Mouse (Mus musculus) fat pad, adult 2 months (tissue): ENCODE measurements at regions not wholly inside any gene's neighbourhood (a gene's known extent, or its start where the extent isn't known, plus 50 kb on each side); places are given as distances from the start of the nearest gene placed in this dataset.
"Not testable (repeated sequence)": the region's sequence is repeated elsewhere in the genome, so short reads cannot be mapped to it uniquely, and the experiment has no call there.

ENCODE experiments used
- DNase-seq: peaks from one replicate; pipeline ENCODE4 v3.0.0-alpha.2; 2011; ENCODE audit warnings: low read depth, low spot score; ENCODE audit errors: extremely low read depth

DNA sequence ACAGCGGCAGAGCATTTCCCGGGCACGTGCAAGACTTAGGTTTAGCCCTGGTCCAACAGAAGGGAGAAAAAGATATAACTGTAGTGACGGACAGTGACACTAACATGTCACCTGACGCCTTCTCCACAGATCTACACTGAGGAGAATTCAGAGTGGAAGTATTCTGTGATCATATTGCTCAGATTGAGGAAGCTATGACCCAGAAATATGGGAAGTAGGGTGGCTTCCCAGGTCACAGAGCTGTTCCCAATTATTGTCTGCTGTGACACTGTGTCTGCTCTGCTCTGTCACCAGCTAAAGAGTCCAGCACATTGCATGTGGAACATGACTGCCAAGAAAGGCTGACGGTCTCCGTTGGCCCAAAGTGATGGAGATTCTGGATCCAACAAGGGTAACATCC lies 167.0 kb downstream of the Tomm20 start:
- DNase-seq, result no peak

- DNase-seq, result no peak
Measured at GRCm38 (mm10) chr8:126778131-126778530, 167.5 kb downstream of the Tomm20 start.

DNA sequence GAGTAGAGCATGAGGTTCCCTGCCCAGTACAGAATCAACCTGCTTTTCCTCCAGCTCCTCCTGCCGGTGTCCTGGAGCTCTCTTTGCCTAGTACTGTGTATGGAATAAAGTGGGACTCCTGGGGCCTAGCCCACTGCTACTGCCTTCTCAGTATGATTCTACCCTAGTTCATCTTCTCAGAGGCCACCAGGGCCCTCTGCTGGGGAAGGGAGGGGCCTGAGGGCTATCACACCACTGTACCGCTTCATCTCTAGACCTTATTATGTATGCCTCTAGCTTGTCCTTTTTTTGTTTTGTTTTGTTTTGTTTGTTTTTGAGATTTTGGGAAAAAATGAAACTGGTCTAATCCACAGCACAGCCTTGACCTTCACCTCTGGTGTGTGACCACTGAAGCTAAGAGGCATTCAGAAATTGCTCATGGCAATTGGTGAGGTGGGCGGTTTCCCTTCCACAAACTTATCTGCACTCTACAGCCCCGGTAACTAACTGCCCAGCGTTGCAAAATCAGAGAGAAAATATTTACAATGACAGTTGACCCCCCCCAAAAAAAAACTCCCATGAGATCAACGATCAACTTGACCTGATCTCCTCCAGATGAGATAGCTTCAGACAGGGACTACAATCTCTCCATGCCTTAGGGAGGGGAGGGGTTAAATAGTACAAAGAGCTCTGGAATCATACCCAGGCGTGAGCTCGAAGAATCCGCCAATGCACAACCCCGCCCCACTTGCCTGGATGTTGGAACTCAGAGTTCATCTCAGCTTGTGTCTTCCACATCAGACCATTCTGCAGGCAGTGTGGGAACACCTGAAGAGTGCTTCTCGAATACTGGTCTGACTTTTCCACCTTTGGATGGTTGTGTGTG lies 168.8 kb downstream of the Tomm20 start:
- no peak for DNase-seq

DNA sequence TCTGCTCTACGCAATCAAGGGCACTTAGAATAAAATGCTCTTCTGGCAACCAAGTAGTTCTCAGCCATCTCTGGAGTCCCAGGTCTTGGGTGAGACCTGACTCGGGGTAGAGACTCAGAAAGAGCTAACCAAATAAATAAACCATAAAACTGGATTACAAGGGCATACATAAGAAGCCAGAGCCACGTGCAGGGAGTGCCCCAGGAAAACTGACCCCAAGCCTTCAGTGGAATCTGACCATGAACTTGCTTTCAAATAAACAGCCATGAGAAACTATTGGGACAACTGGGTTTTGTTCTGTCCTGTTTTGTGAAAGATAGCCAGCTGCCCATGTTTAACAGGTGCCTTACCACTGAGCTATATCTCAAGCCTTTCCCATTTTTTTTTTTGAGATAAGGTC lies 170.3 kb downstream of the Tomm20 start:
- DNase-seq, result no peak

- no peak for DNase-seq
Measured at GRCm38 (mm10) chr8:126774816-126775215, 170.8 kb downstream of the Tomm20 start.

GRCm38 (mm10) chr8:126772748-126773147 lies 172.9 kb downstream of the Tomm20 start:
- DNase-seq, result no peak

DNA sequence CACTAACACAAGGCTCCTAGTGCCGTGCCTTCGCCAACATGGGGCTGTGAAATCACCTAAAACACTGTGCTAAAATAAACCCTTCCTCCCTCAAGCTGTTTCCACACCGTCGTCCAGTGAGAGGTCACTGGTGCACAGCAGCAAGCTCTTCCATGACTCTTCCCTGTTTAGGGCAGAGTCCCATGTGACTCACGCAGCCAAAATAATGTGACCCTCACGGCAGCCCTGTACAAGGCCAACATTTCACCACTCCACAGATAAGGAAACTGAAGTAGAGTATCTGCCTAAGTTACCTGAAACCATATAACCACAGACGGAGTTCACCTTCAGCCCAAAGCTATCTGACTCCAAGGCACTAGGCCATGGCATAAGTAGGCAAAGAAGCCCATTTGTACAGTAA lies 173.4 kb downstream of the Tomm20 start:
- DNase-seq, result no peak

DNA sequence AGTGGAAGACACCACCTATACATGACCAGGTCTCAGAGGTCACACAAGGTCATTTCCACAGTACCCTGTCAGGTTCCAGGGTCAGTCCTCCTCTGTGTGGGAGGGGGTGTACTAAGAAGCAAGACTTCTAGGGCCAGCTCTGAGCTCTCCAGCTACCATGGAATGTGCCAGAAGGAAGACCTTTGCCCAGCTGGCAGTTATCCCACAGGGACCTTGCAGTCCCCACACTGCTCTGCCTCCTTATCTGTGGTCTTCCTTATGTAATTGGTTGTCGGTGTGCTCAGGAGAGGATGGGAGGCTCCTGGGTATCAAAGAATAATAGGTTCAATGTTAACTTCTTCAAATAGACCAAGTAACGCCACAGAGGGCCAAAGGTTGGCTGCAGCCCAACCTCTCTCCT lies 175.3 kb downstream of the Tomm20 start:
- DNase-seq, result not testable (repeated sequence)

GRCm38 (mm10) chr8:126768142-126768541 lies 174.4 kb upstream of the Irf2bp2 start:
- no peak for DNase-seq

GRCm38 (mm10) chr8:126767341-126767740 lies 173.6 kb upstream of the Irf2bp2 start:
- no peak for DNase-seq

DNA sequence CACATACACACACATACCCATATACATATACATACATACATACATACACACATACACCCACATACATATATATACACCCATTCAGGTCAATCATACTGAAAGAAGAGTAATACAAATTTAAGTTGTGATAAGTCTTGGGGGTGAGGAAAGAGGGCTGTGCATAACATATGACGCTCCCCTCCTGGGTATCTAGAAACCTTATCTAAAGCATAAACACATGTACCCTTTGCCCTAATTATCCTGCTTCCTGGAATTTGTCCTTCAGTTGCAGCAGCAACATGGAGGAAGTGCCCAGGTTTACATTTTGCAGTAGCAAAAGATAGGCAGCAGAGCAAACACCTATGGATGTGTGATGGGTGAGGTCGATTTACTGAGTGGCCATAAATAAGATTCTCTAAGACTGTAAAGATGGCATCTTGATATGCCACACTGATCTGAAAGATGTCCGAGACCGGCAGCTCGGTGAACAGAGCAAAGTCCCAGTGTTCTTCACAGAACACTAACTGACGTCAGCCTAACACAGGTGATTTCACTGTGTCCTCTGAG lies 172.0 kb upstream of the Irf2bp2 start:
- no peak for DNase-seq

- no peak for DNase-seq
Measured at GRCm38 (mm10) chr8:126763600-126763999, 169.8 kb upstream of the Irf2bp2 start.

DNA sequence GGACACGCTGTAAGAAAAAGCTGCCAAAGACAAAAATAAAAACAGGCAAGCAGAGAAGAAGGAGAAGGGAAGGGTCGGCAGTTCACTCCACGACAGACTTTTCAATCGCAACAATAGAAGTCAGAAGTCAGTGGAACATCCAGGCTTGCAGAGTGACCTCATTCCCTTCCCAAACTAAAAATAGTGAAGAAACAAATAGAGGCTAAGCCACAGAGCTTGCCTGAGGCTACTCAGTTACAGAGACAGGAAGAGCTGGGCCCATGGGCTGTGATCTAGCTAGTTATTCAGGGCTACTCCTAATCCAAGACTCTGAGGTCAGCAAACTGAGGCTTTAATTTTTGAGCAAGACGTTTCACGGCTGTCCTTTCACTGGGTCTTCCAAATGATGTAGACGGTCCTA lies 165.9 kb upstream of the Irf2bp2 start:
- DNase-seq, result no peak

DNA sequence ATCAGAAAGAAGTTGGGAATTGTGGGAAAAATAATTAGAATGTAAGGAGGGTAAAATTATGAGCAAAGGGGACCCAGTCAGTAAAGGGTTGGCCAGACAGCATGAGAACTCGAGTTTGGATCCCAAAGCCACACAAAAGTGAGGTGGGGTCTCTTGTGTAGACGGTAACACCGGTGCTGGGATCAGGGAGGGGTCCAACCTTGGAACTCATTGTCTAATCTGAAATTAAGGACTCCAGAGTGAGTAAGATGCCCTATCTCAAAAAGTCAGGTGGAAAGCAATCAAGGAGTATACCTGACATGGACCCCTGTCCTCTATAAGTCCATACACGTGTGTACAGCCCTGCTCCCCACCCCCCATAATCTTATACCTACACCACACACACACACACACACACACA lies 165.2 kb upstream of the Irf2bp2 start:
- DNase-seq, result no peak

DNA sequence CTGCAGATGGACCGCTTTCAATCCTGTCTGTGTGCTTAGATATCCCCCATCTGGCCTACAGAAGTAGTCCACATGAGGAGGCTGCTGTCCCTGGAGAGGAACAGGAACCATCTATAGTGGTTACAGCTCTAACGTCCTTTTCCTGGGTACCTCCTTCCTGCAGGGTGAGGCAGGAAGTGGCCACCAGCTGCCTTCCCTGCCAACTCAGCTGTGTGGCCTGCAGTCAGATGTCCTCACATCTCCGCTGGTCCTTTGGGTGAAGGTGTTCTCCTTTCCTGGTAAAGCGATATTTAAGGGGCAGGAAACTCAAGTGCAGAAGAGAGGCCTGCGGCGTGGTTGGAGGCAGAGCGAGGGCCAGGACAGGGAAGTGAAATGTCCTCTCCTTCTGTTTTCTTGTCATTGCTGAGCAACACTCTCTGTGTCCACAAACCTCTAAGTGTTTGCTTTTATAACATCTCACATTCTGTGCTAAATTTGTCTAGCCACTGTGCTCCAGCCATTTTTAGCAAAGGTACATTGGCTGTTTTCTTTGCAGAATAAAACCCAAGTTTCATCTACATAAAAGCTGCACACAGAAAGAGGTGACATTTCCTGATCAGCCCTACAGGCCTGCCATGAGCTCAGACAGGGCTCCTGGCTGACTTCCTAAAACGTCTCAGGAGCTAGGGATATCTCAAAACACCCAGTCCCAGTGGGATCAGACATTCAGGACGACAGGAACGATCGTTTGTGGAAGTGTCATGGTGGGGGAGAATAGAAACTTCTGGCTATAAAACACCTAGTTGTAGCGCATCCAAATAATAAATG lies 164.4 kb upstream of the Irf2bp2 start:
- no peak for DNase-seq

- no peak for DNase-seq
Measured at GRCm38 (mm10) chr8:126756300-126757097, 162.7 kb upstream of the Irf2bp2 start.

GRCm38 (mm10) chr8:126755669-126756068 lies 161.9 kb upstream of the Irf2bp2 start:
- DNase-seq, result no peak

DNA sequence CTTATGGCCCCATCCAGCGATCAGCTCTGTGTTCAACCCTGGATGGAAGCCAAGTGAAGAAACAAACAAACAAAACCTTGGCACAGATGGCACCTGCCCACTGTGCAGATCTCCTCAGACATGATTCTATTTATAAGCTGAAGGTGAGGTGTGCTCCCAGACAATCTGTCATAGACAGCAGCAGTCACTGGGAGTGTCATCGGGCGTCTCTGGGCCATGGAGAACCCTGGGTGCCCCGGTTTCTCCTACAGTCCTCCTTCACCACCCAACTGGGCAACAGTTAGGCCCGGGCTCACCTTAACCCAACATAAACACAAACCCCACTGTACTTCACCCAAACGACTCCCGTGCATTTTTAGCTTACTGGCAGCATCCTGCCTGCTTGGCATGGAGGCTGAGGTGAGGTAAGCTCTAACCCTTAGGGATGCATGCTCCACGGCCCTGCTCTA lies 160.6 kb upstream of the Irf2bp2 start:
- no peak for DNase-seq

DNA sequence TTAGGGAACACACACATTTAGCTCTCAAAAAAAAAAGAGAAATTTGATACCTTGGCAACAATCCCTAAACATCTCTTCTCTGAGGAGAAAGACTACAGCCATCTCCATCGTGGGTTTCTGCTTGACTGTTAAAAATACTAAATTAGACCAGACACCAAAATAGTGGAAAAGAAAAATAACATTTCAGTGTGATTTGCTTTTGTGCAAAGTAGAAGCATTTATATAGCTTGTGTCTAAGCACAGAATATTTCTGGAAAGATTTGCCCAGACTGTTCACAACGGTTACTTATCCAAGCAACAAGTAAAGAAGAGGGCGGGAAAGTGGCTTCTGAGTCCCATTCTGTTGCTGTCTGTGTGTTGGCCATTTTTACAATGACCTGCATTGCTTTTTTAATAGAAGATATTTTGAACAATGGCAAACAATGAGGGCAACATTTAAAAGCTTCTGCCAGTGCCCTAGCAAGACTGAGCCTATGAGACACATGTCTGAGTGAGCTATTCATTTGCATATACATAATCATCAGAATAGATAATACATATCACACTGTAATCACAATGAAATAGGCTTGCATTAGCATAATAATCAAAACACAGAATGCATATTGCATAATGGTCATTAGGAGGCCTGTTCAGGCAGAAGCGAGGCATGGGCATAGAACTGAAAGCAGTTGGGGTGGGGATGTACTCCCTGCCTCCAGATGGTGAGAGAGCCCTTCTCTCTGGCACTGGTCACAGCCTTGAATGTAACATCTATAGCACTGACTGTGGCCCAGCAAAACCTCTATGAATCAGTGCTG lies 159.5 kb upstream of the Irf2bp2 start:
- no peak for DNase-seq
